Mouse (Mus musculus): ENCODE measurements at regions not wholly inside any gene's neighbourhood (a gene's known extent, or its start where the extent isn't known, plus 50 kb on each side); places are given as distances from the start of the nearest gene placed in this dataset.

GRCm38 (mm10) chr5:15773839-15774238 is 59.8 kb upstream of the Speer4c start:
- DNase-seq (ENCODE audit: low spot score), result no peak

GRCm38 (mm10) chr5:15774567-15774966 is 60.5 kb upstream of the Speer4c start:
- DNase-seq (ENCODE audit: low spot score), result no peak

- no peak for DNase-seq (ENCODE audit: low spot score)
Measured at GRCm38 (mm10) chr5:15776106-15776505, 62.0 kb upstream of the Speer4c start.

- no peak for DNase-seq (ENCODE audit: low spot score)
Measured at GRCm38 (mm10) chr5:15803583-15803982, 89.5 kb upstream of the Speer4c start.

GRCm38 (mm10) chr5:15816864-15817263 is 102.8 kb upstream of the Speer4c start:
- DNase-seq (ENCODE audit: low spot score), result no peak

GRCm38 (mm10) chr5:15817366-15817765 is 103.3 kb upstream of the Speer4c start:
- DNase-seq (ENCODE audit: low spot score), result no peak

GRCm38 (mm10) chr5:15822989-15823388 is 108.9 kb upstream of the Speer4c start:
- no peak for DNase-seq (ENCODE audit: low spot score)

GRCm38 (mm10) chr5:15831527-15831926 is 103.0 kb upstream of the Cacna2d1 start:
- no peak for DNase-seq (ENCODE audit: low spot score)

GRCm38 (mm10) chr5:15832338-15832737 is 102.2 kb upstream of the Cacna2d1 start:
- DNase-seq (ENCODE audit: low spot score), result no peak

- DNase-seq (ENCODE audit: low spot score), result peak; percentile 77
Measured at GRCm38 (mm10) chr5:15838108-15838972, 96.2 kb upstream of the Cacna2d1 start.

GRCm38 (mm10) chr5:15846790-15847189 is 87.7 kb upstream of the Cacna2d1 start:
- no peak for DNase-seq (ENCODE audit: low spot score)

GRCm38 (mm10) chr5:15849520-15849919 is 85.0 kb upstream of the Cacna2d1 start:
- DNase-seq (ENCODE audit: low spot score), result no peak

GRCm38 (mm10) chr5:15850126-15850801 is 84.2 kb upstream of the Cacna2d1 start:
- no peak for DNase-seq (ENCODE audit: low spot score)

GRCm38 (mm10) chr5:15854752-15855151 is 79.7 kb upstream of the Cacna2d1 start:
- DNase-seq (ENCODE audit: low spot score), result no peak

GRCm38 (mm10) chr5:15857034-15857433 is 77.5 kb upstream of the Cacna2d1 start:
- no peak for DNase-seq (ENCODE audit: low spot score)

GRCm38 (mm10) chr5:15874065-15874464 is 60.4 kb upstream of the Cacna2d1 start:
- DNase-seq (ENCODE audit: low spot score), result no peak

- no peak for DNase-seq (ENCODE audit: low spot score)
Measured at GRCm38 (mm10) chr5:15883004-15883403, 51.5 kb upstream of the Cacna2d1 start.
